Mouse (Mus musculus): ENCODE data around the gene Atf6b. TPM values are rescaled to one million over a fixed set of nuclear protein-coding genes. Genes with fewer than 3 reads are reported as not detected.

Gene Atf6b
- total RNA-seq, 1 experiment, result 55.7 TPM

DNA sequence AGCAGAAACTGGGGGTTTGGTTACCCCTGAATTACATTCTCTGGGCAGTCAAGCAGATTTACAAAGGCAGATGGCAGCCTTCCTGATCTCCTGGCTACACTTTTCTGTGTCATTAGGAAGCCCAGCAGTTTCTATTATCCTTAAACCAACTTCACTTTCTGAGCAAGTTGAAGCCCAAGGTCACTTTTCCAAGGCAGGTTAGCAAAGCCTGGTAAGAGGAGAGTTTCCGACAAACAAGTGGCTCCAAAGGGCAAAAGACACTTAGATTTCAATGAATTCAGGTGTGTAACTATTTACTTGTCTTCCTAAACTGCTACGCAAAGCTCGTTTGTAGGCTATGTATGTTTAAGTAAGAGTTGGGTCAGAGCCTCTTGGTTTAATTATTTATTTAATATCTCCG lies 3.6 kb upstream of the Atf6b start:
- Histone ChIP-seq H3K9ac (ENCODE audit: insufficient read depth, low read depth, low read length, poor library complexity, severe bottlenecking) (no peak overlapping the region), H3K27ac (ENCODE audit: insufficient read depth, low read depth, low read length, poor library complexity, severe bottlenecking) (no peak overlapping the region), H3K4me1 (ENCODE audit: control insufficient read depth in 2 of 2, insufficient read depth in 2 of 2, low read length in 2 of 2, poor library complexity in 1 of 2) (peaks cover 0 to 11% of the 10 kb centered on the region in 2 experiments; a peak in 2 of 4 replicates), H3K36me3 (ENCODE audit: control insufficient read depth, insufficient read depth, low read length, poor library complexity, severe bottlenecking) (peaks cover 1% of the 10 kb centered on the region; the same call in 1 of the 2 replicates), H3K9me3 (ENCODE audit: control insufficient read depth, insufficient read depth, low read depth, low read length) (no peaks in the 10 kb centered on the region), H3K4me3 (ENCODE audit: insufficient read depth in 1 of 2, low read depth in 1 of 2, low read length in 2 of 2, poor library complexity in 1 of 2, severe bottlenecking in 1 of 2) (no peak overlapping the region)
- in situ Hi-C loops (cut with MboI; ENCODE audit: low sequenced_read_pairs in 2 of 2, unreplicated experiment in 2 of 2), result no loop called here
- DNase-seq (ENCODE audit: low read depth, low spot score), result no peak
- TF ChIP-seq ZNF384 (IDR thresholded peaks at IDR 0.05; ENCODE audit: low read depth, low read length) (no peak), HCFC1 (IDR thresholded peaks at IDR 0.05; ENCODE audit: borderline replicate concordance, insufficient read depth, low read length) (no peak), ZC3H11A (IDR thresholded peaks at IDR 0.05; ENCODE audit: borderline replicate concordance, low read depth, low read length) (no peak), MAFK (IDR thresholded peaks at IDR 0.05; ENCODE audit: insufficient read depth, low read depth, low read length) (no peak), CHD2 (IDR thresholded peaks at IDR 0.05; ENCODE audit: low read depth, low read length) (no peak)

DNA sequence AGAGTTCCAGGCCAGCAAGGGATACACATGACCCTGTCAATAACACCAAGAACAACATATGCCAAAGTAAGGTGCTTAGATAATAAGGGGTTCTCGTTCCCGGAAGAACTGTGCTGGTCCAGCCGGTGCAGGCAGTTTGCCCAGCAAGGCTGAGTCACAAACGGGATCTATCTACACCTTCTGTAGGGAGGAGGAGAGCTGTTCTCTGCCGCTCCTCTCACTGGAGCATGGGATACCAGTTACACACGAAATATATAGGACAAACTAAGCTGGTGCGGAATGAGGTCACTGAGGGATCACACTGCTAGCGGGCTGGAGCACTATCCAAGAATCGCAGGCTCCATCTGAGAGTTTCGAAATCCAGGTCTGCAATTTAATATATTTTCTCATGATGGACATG lies 3.0 kb upstream of the Atf6b start:
- no peak overlapping the region for H3K4me3 ChIP-seq (ENCODE audit: insufficient read depth in 1 of 2, low read depth in 1 of 2, low read length in 2 of 2, poor library complexity in 1 of 2, severe bottlenecking in 1 of 2)
- no peak for DNase-seq (ENCODE audit: low read depth, low spot score)
- in situ Hi-C loops (cut with MboI; ENCODE audit: low sequenced_read_pairs in 2 of 2, unreplicated experiment in 2 of 2), result no loop called here
- TF ChIP-seq HCFC1 (IDR thresholded peaks at IDR 0.05; ENCODE audit: borderline replicate concordance, insufficient read depth, low read length) (no peak), CHD2 (IDR thresholded peaks at IDR 0.05; ENCODE audit: low read depth, low read length) (no peak), ZC3H11A (IDR thresholded peaks at IDR 0.05; ENCODE audit: borderline replicate concordance, low read depth, low read length) (no peak), MAFK (IDR thresholded peaks at IDR 0.05; ENCODE audit: insufficient read depth, low read depth, low read length) (no peak), ZNF384 (IDR thresholded peaks at IDR 0.05; ENCODE audit: low read depth, low read length) (no peak)
- peaks cover 0 to 11% of the 10 kb centered on the region in 2 experiments; a peak in 2 of 4 replicates for H3K4me1 ChIP-seq (ENCODE audit: control insufficient read depth in 2 of 2, insufficient read depth in 2 of 2, low read length in 2 of 2, poor library complexity in 1 of 2)
- H3K36me3 ChIP-seq (ENCODE audit: control insufficient read depth, insufficient read depth, low read length, poor library complexity, severe bottlenecking), result peaks cover 6% of the 10 kb centered on the region; the same call in 1 of the 2 replicates
- H3K27ac ChIP-seq (ENCODE audit: insufficient read depth, low read depth, low read length, poor library complexity, severe bottlenecking), result no peak overlapping the region
- no peaks in the 10 kb centered on the region for H3K9me3 ChIP-seq (ENCODE audit: control insufficient read depth, insufficient read depth, low read depth, low read length)
- no peak overlapping the region for H3K9ac ChIP-seq (ENCODE audit: insufficient read depth, low read depth, low read length, poor library complexity, severe bottlenecking)

DNA sequence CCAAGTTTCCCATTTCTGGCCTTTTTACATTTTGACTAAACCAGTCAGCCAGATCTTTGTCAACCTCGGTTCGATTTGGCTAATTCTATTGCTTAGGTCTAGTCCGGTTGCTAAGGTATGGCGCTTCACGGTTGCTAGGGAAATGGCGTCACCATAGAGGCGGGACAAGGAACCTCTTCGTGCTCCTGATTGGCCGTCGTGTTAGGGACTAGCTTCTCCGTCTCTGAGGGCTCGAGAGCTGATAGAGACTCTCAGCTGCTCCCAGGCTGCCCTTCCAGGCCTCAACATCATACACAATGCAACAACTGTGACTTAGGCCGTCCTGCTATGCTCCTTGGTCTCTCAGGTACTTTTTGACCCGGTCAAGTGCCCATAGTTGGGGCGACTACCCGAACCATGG lies 2.3 kb upstream of the Atf6b start, which contains the start of gene Fkbpl:
TSS of gene Fkbpl (plus strand) at position 157 of the 400 bp plus-strand sequence.
- in situ Hi-C loops (cut with MboI; ENCODE audit: low sequenced_read_pairs in 2 of 2, unreplicated experiment in 2 of 2), result no loop called here
- no peak for TF ChIP-seq CHD2 (IDR thresholded peaks at IDR 0.05; ENCODE audit: low read depth, low read length)
- peak; percentile 77; the same call in 1 of the 2 replicates for TF ChIP-seq HCFC1 (IDR thresholded peaks at IDR 0.05; ENCODE audit: borderline replicate concordance, insufficient read depth, low read length)

GRCm38 (mm10) chr17:34645256-34645829 lies 1.6 kb upstream of the Atf6b start:
- in situ Hi-C loops (cut with MboI; ENCODE audit: low sequenced_read_pairs in 2 of 2, unreplicated experiment in 2 of 2), result no loop called here
- no peak for TF ChIP-seq ZNF384 (IDR thresholded peaks at IDR 0.05; ENCODE audit: low read depth, low read length)
- no peaks in the 10 kb centered on the region for H3K9me3 ChIP-seq (ENCODE audit: control insufficient read depth, insufficient read depth, low read depth, low read length)
- H3K4me1 ChIP-seq (ENCODE audit: control insufficient read depth in 2 of 2, insufficient read depth in 2 of 2, low read length in 2 of 2, poor library complexity in 1 of 2), result peaks cover 0 to 11% of the 10 kb centered on the region in 2 experiments; a peak in 2 of 4 replicates
- H3K27ac ChIP-seq (ENCODE audit: insufficient read depth, low read depth, low read length, poor library complexity, severe bottlenecking), result no peak overlapping the region
- DNase-seq (ENCODE audit: low read depth, low spot score), result no peak
- H3K36me3 ChIP-seq (ENCODE audit: control insufficient read depth, insufficient read depth, low read length, poor library complexity, severe bottlenecking), result peaks cover 14% of the 10 kb centered on the region
- H3K9ac ChIP-seq (ENCODE audit: insufficient read depth, low read depth, low read length, poor library complexity, severe bottlenecking), result peak overlapping the region; percentile 61; the same call in 1 of the 2 replicates
- peak overlapping the region; percentile 69 to 80 for H3K4me3 ChIP-seq (ENCODE audit: insufficient read depth in 1 of 2, low read depth in 1 of 2, low read length in 2 of 2, poor library complexity in 1 of 2, severe bottlenecking in 1 of 2)

More for the DNA sequence above, 2.3 kb upstream of the Atf6b start, which contains the start of gene Fkbpl:
- Histone ChIP-seq H3K9ac (ENCODE audit: insufficient read depth, low read depth, low read length, poor library complexity, severe bottlenecking) (peak within 1 kb of the TSS; percentile 66), H3K27ac (ENCODE audit: insufficient read depth, low read depth, low read length, poor library complexity, severe bottlenecking) (no peak within 1 kb of the TSS), H3K9me3 (ENCODE audit: control insufficient read depth, insufficient read depth, low read depth, low read length) (no peaks in the 10 kb centered on the region), H3K36me3 (ENCODE audit: control insufficient read depth, insufficient read depth, low read length, poor library complexity, severe bottlenecking) (peaks cover 9% of the 10 kb centered on the region; the same call in 1 of the 2 replicates), H3K4me1 (ENCODE audit: control insufficient read depth in 2 of 2, insufficient read depth in 2 of 2, low read length in 2 of 2, poor library complexity in 1 of 2) (peaks cover 0 to 11% of the 10 kb centered on the region in 2 experiments; a peak in 2 of 4 replicates), H3K4me3 (ENCODE audit: insufficient read depth in 1 of 2, low read depth in 1 of 2, low read length in 2 of 2, poor library complexity in 1 of 2, severe bottlenecking in 1 of 2) (peak within 1 kb of the TSS; percentile 69 to 80)
- peak; percentile 98 for DNase-seq (ENCODE audit: low read depth, low spot score)

All from ES-E14 (cell line).